Mouse (Mus musculus) cortical plate, adult 2 months (tissue): ENCODE data around the gene St14.

ENCODE experiments used
- CTCF ChIP-seq: fragments of 200-500 bp; IDR thresholded peaks from 2 replicates; pipeline ENCODE4 v1.5.1; 2011; ENCODE audit warnings: mild to moderate bottlenecking, control low read depth, low read length; ENCODE audit not compliant: insufficient read depth; ENCODE audit errors: extremely low read depth
- POLR2A ChIP-seq: fragments of 200-500 bp; IDR thresholded peaks from 2 replicates; pipeline ENCODE4 v1.6.1; 2011; ENCODE audit warnings: mild to moderate bottlenecking, low read length, control low read depth; ENCODE audit not compliant: insufficient read depth; ENCODE audit errors: extremely low read depth

- no peak for TF ChIP-seq POLR2A
- no peak for TF ChIP-seq CTCF
These were observed 38.8 kb downstream of the St14 start for GRCm38 (mm10) chr9:31092833-31093195.
